Mouse (Mus musculus) right cerebral cortex, postnatal 36 days (tissue): ENCODE measurements around the gene Ror1.

Experiments
- DNase-seq, 2 experiments: peaks; one replicate each; pipeline ENCODE4 v3.0.0; 2022; ENCODE audit warnings: low spot score in 2 of 2, mixed read lengths in 1 of 2

The Ror1 gene

DNA sequence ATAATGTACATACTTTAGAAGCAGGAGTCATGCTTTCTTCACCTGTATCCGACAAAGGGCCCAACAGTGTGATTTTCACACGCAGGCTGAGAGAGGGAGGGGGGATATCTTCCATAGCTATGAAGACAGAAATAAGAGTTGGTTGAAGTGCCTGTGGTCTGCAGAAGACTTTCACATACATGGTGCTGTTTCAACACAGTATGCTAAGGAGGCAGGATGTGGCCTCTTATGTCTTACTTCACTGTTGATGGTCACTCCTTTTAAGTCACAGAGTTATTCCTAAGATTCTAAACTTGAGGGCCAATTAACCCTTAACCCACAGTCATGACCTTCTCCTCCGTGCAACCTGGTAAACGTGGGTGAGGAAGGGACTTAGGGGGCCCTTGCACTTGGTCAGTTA, 286.2 kb downstream of the Ror1 start:
- no peak for DNase-seq

DNA sequence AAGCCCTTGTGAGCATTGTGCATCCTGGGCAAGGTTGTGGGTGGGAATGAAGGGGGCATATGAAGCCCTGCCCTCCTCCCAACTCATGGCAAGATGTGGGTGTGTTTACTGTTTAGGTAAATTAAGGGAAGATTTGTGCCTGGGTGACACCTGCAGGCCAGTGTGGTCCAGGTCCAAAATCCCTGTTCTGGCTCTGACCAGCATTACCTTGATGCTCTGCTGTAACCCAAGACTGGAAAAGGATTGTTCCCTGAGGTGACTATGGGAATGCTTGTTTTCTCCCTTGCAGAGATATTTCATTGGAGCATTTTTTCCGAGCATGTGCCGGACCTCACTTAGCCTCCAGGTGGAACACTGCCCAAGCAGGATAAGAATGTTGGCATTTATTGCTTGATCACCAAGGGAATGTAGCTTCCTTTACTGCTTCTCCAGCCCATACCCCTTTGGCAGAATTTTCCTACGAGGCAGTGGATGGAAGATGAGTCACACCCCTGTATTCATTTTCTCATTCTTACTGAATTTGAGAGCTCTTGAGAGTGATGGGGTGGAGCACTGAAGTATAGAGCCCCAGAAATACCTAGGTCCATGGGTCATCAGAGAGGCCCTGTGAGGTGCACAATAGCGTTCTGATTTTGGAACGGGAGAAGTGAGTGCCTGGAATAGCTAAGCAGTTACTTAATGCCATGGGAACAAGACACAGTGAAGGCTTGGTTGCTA, 290.8 kb downstream of the Ror1 start:
- no peak for DNase-seq

DNA sequence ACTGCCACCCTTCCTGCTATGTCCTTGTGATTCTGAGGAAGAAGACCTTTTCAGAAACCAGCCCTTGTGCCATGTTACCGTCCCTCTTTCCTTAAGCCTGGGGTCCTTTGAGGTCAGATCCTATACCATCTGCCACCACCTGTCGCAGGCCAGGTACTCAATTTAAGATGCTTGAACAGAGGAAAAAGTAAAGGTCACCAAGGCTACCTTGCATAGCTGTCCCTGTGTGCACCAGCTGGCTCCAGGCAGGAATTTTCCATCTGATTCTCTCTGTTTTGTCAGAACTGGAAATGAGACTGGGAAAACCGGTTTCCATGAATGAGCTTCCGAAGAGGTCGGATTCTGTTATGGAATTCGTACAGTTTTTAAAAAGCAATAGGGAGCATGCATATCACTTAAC, 294.8 kb downstream of the Ror1 start:
- no peak for DNase-seq

DNA sequence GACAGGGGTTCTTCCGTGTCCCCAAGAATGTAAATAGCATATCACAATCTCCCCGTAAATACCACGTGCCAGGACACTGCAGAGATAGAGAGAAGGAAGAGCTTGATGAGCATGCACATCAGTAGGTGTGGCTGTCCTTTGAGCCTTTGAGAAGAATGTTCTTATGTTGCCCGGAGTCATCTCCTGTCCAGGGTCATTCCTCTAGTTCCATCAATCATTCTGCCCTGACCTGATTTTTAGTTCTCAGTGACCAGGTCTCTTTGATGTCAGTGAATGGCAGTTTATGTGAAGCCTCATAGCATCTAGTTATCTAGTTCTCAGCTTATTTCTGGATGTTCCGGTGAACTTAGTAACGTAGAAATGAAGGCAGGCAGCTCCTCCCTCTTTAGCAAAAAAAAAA, 295.4 kb downstream of the Ror1 start:
- no peak for DNase-seq

DNA sequence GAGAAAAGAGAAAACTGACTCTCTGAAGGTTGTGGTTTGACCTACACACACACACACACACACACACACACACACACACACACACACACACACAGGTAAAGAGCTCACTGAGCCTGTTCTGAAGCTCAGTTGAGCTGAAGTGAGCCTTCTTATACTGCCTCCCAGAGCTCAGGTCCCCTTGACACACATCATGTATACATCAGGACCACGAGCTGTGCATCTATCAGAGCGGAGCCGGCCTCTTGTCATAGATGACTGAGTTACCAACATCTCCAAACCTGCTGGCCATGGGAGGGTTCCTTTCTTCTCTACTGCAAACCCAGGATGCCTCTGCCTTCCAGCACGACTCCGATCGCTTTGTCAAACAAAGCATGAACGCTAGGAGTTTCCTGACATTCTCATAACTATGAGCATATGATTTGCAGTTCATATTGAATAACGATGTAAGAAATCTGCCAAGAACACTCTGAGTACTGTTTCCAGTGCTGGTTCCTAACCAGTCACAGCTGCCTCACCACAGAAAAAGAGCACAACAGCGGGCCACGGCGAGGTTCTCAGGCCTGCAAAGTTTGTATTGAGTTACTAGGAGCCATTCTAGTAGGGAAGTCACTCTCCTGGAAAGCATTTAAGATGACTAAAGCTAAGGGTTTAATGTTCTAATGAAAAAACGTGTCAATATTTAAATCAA, 297.9 kb downstream of the Ror1 start:
- no peak for DNase-seq

DNA sequence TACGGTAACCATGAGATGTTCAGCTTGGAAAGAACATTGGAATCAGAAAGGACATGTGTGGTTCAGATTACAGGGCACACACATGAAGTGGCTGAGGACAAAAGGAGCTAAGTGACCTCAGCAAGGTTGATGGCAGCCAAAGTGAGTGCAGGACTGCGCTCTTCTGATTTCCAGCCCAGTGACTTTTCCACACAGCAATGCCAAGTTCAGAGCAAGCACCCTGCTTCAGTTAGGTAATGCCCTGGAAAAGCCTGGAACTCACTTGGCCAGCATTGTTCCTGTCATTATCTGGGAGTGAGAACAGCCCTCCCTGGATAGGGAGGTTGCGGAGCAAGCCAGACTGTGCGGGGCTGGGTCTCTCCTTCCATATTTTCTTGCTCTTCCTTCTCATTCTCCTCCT, 299.8 kb downstream of the Ror1 start:
- DNase-seq: no peak

DNA sequence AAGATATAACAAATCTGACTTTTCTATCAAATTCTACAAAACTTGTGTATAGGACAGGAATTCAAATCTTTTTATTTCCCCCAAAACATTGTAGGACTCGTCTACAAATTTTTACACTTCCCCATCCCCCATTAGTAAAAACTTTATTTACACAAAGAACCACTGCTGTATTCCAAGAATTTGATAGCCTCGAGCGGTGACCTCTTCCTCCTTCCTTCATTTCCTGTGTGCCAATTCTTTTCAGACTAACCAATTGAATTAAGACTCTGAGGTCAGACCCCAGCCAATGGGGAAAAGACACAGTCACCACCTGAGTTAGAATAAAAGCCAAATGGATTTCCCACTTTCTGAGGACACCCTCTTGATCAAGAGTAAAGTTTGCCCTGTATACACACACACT, 302.5 kb downstream of the Ror1 start:
- DNase-seq: no peak

DNA sequence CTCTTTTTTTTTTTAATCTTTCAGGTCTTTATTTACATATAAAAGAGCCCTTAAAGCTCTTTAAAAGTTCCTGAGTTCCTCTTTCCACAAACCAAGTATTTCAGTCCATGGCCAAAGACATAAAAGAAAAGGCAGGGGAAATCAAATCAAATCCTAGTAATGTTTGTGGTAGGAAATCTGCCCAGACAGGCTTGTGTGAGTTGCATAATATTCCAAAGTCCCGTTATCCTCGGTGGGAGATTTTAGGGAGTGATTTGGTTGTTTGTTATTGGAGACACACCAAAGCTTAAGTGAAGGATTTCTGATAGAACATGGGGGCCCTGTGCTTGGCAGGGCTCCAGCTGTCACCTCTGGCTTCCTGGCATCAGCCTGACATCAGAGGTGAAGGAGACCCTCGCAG, 305.5 kb downstream of the Ror1 start:
- no peak for DNase-seq

DNA sequence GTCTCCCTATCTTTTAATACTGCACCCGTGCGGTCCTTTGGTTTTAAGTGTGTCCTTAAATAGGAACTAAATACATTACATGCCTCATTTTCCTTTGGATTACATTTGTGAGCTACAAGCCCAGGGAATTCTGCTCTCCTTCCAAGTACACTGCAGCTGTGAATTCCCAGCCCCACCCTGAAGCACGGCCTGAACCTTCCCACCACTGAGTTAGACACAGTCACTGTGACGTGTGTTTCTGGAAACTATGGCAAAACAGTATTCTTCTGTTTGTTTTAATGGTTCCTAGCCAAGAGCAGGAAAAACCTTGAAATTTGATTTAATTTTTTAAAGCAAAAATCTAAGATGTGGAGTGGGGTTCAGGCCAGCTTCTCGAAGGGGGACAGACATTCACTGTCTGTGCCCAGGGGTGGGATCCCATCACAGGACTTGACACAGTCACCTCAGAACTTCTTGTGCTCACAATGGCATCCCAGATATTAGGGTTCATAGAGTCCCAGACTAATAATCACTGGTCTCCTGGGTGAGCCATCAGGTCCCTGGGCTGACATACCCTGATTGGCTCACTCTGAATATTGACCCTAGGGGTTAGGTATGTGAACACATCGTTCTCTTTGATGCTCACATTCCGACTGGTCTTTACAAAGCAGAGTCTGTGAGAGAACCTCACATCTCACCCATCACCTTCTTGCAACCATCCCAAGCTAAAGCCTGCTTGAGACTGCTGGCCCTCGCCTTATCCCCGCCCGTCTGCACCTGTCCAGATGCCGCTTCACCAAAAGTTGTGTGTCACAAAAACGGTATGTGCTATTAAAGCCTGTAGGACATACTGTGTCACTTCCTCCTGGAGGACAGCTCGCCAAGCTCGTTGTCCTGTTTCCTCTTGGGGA, 306.2 kb downstream of the Ror1 start:
- DNase-seq: no peak

DNA sequence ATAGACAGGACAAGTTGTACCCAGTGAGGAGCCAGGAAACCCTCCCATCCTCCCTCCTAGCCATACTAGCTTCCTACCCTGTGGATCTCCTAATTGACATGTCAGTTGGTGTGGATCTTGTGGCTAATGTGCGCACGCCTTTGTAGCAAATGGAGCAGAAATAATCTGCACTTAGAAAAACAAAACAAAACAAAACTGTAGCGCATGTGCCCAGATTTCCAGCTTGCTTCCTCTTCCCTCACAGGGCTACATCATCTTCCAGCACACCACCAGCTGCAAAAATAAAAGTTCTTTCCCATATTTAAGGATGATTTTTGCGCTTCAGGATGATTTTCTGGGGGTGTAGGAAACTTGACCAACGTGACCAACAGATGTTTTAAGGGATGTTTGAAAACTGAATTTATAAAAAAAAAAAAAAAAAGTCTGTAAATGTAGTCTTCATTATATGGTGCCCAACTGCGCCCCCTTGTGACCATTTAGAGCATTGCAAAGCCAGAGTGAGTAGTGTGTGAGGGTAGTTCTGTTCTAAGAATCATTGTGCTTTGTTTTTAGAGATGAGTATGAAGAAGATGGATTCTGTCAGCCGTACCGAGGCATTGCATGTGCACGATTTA, 311.8 kb downstream of the Ror1 start:
- DNase-seq: peak; percentile 58 to 63

DNA sequence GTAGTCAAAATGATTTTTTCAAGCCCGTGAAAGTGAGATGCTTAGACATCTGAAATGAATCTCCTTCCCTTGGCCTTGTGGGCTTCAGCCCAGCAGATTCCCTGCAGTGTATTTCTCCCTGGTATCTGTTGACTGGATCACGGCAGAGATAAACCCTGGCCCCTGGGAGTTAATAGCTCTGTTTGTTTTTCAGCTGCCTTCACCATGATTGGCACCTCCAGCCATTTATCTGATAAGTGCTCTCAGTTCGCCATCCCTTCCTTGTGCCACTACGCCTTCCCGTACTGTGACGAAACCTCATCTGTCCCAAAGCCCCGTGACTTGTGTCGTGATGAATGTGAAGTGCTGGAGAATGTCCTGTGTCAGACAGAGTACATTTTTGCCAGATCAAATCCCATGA, 313.9 kb downstream of the Ror1 start:
- DNase-seq: no peak

DNA sequence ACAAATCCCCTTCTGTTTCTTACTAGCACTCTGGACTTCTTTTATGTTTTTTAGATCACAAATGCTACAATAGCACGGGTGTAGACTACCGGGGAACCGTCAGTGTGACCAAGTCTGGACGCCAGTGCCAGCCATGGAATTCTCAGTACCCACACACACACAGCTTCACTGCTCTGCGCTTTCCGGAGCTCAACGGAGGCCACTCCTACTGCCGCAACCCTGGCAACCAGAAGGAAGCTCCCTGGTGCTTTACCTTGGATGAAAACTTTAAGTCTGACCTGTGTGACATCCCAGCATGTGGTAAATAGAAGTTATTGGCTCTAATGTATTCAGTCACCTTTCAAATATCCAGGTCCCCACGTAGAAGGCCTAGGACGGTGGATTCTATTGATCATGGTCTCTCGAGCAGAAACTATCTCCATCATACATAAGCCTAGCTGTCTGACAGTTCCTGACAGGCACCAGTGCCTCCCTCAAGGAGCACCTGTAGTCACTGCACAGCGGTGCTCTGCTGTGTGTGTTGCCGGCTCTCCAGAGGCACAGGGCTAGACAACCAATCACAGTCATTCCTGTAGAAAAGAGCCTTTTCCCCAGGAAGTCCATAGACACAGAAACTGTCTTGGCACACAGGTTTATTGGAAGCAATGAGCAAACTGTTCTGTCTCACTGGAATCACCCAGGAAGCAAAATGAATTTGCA, 316.4 kb downstream of the Ror1 start:
- DNase-seq: no peak

DNA sequence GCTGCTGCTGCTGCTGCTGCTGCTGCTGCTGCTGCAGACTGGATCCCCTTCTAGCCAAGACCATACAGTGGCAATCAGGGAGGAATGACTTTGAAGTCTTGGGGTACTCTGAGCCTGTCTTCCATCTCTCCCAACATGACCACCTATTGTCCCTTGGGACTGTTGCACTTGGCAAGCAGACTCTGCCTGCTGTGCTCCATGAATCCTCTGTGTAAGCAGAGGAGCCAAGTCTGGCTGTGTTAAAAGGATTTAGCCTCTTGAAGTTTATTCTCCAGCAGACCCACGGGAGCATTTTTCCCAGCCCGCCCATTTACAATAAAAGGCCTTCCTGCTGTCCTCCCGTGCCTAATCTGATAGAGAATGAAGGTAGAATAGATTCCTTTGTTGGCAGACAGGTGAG, 327.2 kb downstream of the Ror1 start:
- no peak for DNase-seq

DNA sequence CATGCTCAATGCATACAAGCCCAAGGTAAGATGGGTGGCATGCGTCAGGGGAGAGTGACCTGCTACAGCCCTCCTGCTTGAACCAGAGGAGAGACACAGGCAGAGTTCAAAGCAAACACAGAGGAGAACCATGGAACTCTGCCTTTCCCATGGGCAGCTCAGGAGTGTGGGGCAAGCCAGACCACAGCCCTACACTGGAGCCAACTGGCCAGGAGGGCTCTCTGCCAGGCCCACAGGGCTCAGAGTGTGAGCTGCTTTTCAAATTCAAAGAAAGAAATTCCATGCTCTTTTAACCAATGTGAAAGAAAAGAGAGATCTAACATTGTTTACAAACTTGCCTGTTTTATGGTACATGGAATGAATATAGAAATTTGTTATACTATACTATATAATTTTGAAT, 330.5 kb downstream of the Ror1 start:
- no peak for DNase-seq

DNA sequence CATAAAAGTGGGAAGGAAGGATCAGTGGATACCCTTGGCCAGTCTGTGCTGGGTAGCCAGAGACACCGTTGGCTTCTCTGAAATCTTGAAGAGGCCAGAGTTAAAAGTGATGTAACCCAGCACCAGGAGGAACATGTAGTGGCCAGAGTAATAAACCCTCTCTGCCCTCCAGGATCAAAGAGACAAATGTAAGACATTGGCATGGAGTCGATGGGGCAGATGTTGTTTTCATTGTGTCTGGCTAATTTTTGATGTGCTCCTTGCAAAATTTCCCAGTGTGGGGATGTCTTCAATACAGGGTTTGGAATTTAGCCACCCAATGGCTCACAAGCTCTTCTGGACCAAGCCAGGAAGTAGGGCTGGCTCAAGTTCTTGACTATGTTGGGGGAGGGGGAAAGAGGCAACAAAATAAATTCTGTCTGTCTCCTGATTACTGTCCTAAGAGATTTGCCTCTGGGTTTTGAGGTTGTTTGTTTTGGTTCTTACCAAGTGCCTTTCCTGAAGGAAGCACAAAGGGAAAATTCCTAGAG, 333.8 kb downstream of the Ror1 start:
- DNase-seq: no peak

DNA sequence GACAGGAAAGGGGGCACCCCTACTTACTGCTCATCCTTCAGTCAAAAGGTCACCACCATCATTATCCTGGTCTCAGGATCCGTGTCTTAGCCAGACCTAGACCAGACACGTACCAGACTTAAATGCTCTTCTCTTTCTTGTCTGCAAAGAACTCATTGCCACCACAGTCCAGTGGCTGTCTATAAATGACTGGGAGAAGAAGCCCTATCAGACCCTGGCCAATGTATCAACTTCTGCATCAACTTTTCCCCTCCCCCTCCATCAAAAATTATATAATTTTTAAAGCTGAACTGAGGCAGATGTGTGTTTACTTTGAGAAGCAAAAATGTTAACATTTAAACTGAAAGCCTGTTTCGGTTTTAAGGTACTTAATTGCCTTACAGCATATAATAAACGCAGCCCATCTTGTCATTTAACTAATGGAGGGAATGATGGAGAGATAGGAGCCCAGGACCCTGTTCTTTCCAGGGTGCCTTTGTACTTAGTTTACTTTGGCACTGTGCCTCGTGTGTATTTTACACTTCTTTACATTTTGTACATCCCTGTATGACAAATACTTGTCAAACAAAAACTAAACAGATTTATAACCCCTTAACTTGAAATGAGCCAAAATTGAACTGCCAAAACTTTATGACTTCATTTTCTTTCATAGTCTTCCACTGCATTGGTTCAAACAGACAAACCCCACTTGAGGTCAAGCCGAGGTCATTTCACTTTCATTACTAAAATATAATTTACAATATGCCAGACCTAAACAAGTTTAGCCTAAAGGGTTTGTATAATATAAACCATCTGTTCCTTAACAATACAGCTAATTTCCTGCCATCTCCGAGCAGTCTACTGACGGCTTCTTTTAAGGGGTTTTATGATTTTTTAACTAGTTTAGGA, 339.9 kb downstream of the Ror1 start:
- no peak for DNase-seq

DNA sequence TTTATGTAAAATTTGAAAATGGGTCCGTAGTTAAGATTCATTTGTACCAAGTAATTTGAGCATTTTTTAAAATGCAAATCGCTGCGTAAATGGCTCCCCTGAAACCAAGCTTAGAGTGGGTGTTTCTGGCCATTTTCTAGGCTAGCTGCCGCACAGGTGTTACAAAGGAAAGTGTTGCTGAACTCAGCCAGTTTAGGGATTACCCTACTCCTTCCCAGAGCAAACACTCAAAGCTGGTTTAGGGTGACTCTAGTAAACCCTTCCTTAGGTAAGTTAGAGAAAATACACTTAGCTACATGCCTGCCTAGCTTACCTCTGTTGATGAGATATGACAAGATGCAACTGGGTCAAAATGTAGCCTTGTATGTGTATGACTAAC, 340.6 kb downstream of the Ror1 start:
- DNase-seq: no peak

DNA sequence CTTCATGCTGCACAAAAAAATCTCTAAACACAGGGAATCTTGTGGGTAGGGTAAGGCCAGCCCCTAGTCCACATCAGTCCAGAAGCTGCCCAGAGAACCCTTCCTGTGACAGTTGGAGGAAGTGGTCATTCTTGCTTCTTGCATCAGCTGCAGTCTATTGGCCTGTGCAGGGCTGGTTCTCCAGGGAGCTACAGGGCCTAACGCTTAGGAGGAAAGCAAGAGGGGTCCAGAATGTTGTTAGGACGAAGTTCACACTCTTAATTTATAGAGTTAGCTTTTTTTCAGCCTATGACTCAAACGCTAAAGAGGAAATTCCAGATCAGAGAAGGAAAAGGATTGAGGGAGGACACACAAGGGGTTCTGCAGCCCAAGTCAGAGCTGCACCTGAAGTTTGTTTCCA, 351.3 kb downstream of the Ror1 start:
- no peak for DNase-seq

DNA sequence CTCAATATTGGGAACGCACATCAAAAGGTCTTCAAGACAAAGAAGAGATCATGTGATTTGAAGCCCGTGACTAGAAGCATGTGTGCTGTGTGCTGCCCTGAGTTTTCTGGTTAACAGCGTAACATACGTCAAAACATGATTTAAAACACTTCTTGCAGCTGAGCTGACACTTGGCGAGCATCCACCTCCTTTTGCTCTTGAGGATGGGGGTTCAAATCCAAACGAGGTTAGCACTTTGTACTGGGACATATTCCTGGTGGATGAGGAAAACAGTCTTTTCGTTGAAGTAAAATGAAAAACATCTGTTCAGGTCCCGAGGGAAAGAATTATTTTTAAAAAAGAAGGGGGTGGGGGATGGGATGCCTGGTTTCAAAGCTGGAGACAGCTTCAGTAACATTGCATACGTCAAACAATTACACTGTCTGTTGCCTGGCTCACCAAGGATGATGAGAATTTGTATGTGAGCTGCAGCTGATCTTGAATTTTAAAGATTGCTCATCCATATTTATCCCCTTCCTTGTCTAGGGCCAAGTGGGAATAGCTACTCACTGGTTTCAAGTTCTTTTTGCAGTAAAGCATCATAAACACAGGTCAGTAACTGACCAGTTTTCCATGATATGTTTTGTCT, 367.0 kb downstream of the Ror1 start:
- DNase-seq: no peak
